Mouse (Mus musculus): Measurements from ENCODE around the gene Gpr25.

- TF ChIP-seq CTCF (IDR thresholded peaks at IDR 0.05; ENCODE audit: control insufficient read depth, insufficient read depth, insufficient replicate concordance, low read depth, low read length): peak; percentile 35; the same call in 1 of the 2 replicates
- TF ChIP-seq POLR2A (IDR thresholded peaks at IDR 0.05; ENCODE audit: control insufficient read depth, low read depth, low read length): peak; percentile 24; the same call in 1 of the 2 replicates
Measured at GRCm38 (mm10) chr1:136212803-136213202, 47.9 kb downstream of the Gpr25 start, which contains the start of gene Mroh3.
